Mouse (Mus musculus): ENCODE data around the gene Gm2026. TPM values are rescaled to one million over a fixed set of nuclear protein-coding genes. Genes with fewer than 3 reads are reported as not detected.

Gene Gm2026
- polyA plus RNA-seq (2012; rRNA removed), result not detected in 2 replicates

DNA sequence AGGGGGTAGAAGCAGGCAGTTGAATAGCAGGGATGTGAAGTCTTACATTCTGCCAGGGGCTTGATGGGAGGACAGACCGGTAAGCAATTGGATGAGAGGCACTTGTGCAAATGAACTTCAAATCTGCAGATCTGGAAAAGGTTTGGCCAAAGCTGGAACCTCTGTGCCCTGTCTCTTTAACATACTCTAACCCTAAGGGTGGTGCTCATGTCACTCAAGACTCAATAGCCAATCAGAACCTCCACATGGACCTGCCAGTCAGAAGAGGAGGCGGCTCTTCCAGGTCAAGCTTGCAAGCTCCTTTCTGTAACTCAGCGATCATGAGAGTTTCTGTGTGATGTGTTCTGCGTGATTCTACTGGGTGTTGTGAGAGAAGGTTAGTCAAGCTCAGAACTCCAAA is at the start of gene Gm2026:
TSS of gene Gm2026 (plus strand) at position 301 of the 400 bp plus-strand sequence.

DNA sequence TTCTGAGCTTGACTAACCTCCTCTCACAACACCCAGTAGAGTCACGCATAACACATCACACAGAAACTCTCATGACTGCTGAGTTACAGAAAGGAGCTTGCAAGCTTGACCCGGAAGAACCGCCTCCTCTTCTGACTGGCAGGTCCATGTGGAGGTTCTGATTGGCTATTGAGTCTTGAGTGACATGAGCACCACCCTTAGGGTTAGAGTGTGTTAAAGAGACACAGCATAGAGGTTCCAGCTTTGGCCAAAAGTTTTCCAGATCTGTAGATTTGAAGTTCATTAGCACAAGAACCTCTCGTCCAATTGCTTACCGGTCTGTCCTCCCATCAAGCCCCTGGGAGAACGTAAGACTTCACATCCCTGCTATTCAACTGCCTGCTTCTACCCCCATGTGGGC is 34.1 kb upstream of the Gm2026 start, which contains the start of gene Zfp966:
TSS of gene Zfp966 (minus strand) at position 101 of the 400 bp plus-strand sequence.

Other genes with a start within 250 kb of the Gm2026 start
- gene Gm2007, start 223.8 kb upstream of the Gm2026 start, polyA plus RNA-seq (2012; rRNA removed), result not detected in 2 replicates
- gene Gm14288, start 164.2 kb upstream of the Gm2026 start, polyA plus RNA-seq (2012; rRNA removed), result 0.29 and 0.37 TPM in 2 replicates
- not detected in 2 replicates for gene Gm6710, start 96.1 kb upstream of the Gm2026 start, polyA plus RNA-seq (2012; rRNA removed)
- 0.16 and 0.22 TPM in 2 replicates for gene Zfp966, start 34.2 kb upstream of the Gm2026 start, polyA plus RNA-seq (2012; rRNA removed)
- not detected in 2 replicates for gene Gm2004, start 184.5 kb downstream of the Gm2026 start, polyA plus RNA-seq (2012; rRNA removed)